Mouse (Mus musculus) retina, postnatal 1 day (tissue): Measurements from ENCODE around the gene Shisa4.
A peak's percentile ranks its signal among the peaks of the same experiment; 100 is the strongest.
"Not testable (repeated sequence)": the region's sequence is repeated elsewhere in the genome, so short reads cannot be mapped to it uniquely, and the experiment has no call there.

Source experiments
- DNase-seq: peaks from one replicate; pipeline ENCODE4 v3.0.0-alpha.2; 2012

Shisa4 gene

GRCm38 (mm10) chr1:135374868-135375581 lies at the start of gene Shisa4:
Shisa4 (minus strand) TSS chr1:135375237.
- DNase-seq = peak; percentile 93

- no peak for DNase-seq
Observed at GRCm38 (mm10) chr1:135422772-135423171, 47.7 kb upstream of the Shisa4 start.

GRCm38 (mm10) chr1:135413996-135414395 lies 39.0 kb upstream of the Shisa4 start:
- DNase-seq = no peak

GRCm38 (mm10) chr1:135412130-135412529 lies 37.1 kb upstream of the Shisa4 start:
- no peak for DNase-seq

- DNase-seq = no peak
Observed at GRCm38 (mm10) chr1:135410967-135411366, 35.9 kb upstream of the Shisa4 start.

- no peak for DNase-seq
Observed at GRCm38 (mm10) chr1:135408973-135409372, 33.9 kb upstream of the Shisa4 start.

- no peak for DNase-seq
Observed at GRCm38 (mm10) chr1:135405356-135405755, 30.3 kb upstream of the Shisa4 start.

- DNase-seq = no peak
Observed at GRCm38 (mm10) chr1:135401452-135402110, 26.5 kb upstream of the Shisa4 start.

GRCm38 (mm10) chr1:135399466-135399865 lies 24.4 kb upstream of the Shisa4 start:
- no peak for DNase-seq

GRCm38 (mm10) chr1:135385161-135385560 lies 10.1 kb upstream of the Shisa4 start:
- DNase-seq = no peak

GRCm38 (mm10) chr1:135384171-135384570 lies 9.1 kb upstream of the Shisa4 start:
- no peak for DNase-seq

GRCm38 (mm10) chr1:135381560-135381959 lies 6.5 kb upstream of the Shisa4 start:
- not testable (repeated sequence) for DNase-seq

GRCm38 (mm10) chr1:135380071-135380991 lies 5.3 kb upstream of the Shisa4 start:
- DNase-seq = peak; percentile 84

GRCm38 (mm10) chr1:135379048-135379447 lies 4.0 kb upstream of the Shisa4 start:
- DNase-seq = no peak

GRCm38 (mm10) chr1:135378576-135378975 lies 3.5 kb upstream of the Shisa4 start:
- DNase-seq = no peak

- no peak for DNase-seq
Observed at GRCm38 (mm10) chr1:135374175-135374867, 716 bp downstream of the Shisa4 start.

GRCm38 (mm10) chr1:135373171-135373677 lies 1.8 kb downstream of the Shisa4 start:
- DNase-seq = peak; percentile 72

- DNase-seq = no peak
Observed at GRCm38 (mm10) chr1:135369415-135369814, 5.6 kb downstream of the Shisa4 start.

- DNase-seq = peak; percentile 53
Observed at GRCm38 (mm10) chr1:135368982-135369381, 6.1 kb downstream of the Shisa4 start.

- DNase-seq = peak; percentile 95
Observed at GRCm38 (mm10) chr1:135368245-135368644, 6.8 kb downstream of the Shisa4 start.

- DNase-seq = no peak
Observed at GRCm38 (mm10) chr1:135367595-135367994, 7.4 kb downstream of the Shisa4 start.

- no peak for DNase-seq
Observed at GRCm38 (mm10) chr1:135367005-135367404, 8.0 kb downstream of the Shisa4 start.
